Mouse (Mus musculus): ENCODE data around the gene Ccdc157. TPM values are rescaled to one million over a fixed set of nuclear protein-coding genes. Genes with fewer than 3 reads are reported as not detected.
"Not testable (repeated sequence)": the region's sequence is repeated elsewhere in the genome, so short reads cannot be mapped to it uniquely, and the experiment has no call there.

The Ccdc157 gene
- polyA plus RNA-seq, 1 experiment: 15.1 TPM

GRCm38 (mm10) chr11:4113496-4113895, 46.6 kb downstream of the Ccdc157 start:
- no peak for DNase-seq (ENCODE audit: low read depth)
- TF ChIP-seq CTCF (IDR thresholded peaks at IDR 0.05; ENCODE audit: borderline replicate concordance, extremely low read depth, insufficient read depth, insufficient read length) (no peak), POLR2A (IDR thresholded peaks at IDR 0.05; ENCODE audit: borderline replicate concordance, extremely low read depth, insufficient read depth, insufficient read length, poor library complexity, severe bottlenecking) (no peak)

GRCm38 (mm10) chr11:4112861-4113260, 47.2 kb downstream of the Ccdc157 start:
- no peak for DNase-seq (ENCODE audit: low read depth)
- TF ChIP-seq POLR2A (IDR thresholded peaks at IDR 0.05; ENCODE audit: borderline replicate concordance, extremely low read depth, insufficient read depth, insufficient read length, poor library complexity, severe bottlenecking): no peak
- TF ChIP-seq CTCF (IDR thresholded peaks at IDR 0.05; ENCODE audit: borderline replicate concordance, extremely low read depth, insufficient read depth, insufficient read length): no peak

- TF ChIP-seq POLR2A (IDR thresholded peaks at IDR 0.05; ENCODE audit: borderline replicate concordance, extremely low read depth, insufficient read depth, insufficient read length, poor library complexity, severe bottlenecking) (no peak), CTCF (IDR thresholded peaks at IDR 0.05; ENCODE audit: borderline replicate concordance, extremely low read depth, insufficient read depth, insufficient read length) (no peak)
- no peak for DNase-seq (ENCODE audit: low read depth)
These were observed 48.1 kb downstream of the Ccdc157 start for GRCm38 (mm10) chr11:4112033-4112432.

GRCm38 (mm10) chr11:4108691-4109090, 51.4 kb downstream of the Ccdc157 start:
- TF ChIP-seq CTCF (IDR thresholded peaks at IDR 0.05; ENCODE audit: borderline replicate concordance, extremely low read depth, insufficient read depth, insufficient read length) (no peak), POLR2A (IDR thresholded peaks at IDR 0.05; ENCODE audit: borderline replicate concordance, extremely low read depth, insufficient read depth, insufficient read length, poor library complexity, severe bottlenecking) (no peak)
- DNase-seq (ENCODE audit: low read depth): no peak

- not testable (repeated sequence) for DNase-seq (ENCODE audit: low read depth)
These were observed 52.2 kb downstream of the Ccdc157 start for GRCm38 (mm10) chr11:4107901-4108300.

GRCm38 (mm10) chr11:4105444-4105843, 54.6 kb downstream of the Ccdc157 start:
- TF ChIP-seq POLR2A (IDR thresholded peaks at IDR 0.05; ENCODE audit: borderline replicate concordance, extremely low read depth, insufficient read depth, insufficient read length, poor library complexity, severe bottlenecking) (no peak), CTCF (IDR thresholded peaks at IDR 0.05; ENCODE audit: borderline replicate concordance, extremely low read depth, insufficient read depth, insufficient read length) (no peak)
- DNase-seq (ENCODE audit: low read depth): no peak

- DNase-seq (ENCODE audit: low read depth): no peak
- TF ChIP-seq POLR2A (IDR thresholded peaks at IDR 0.05; ENCODE audit: borderline replicate concordance, extremely low read depth, insufficient read depth, insufficient read length, poor library complexity, severe bottlenecking) (no peak), CTCF (IDR thresholded peaks at IDR 0.05; ENCODE audit: borderline replicate concordance, extremely low read depth, insufficient read depth, insufficient read length) (no peak)
These were observed 55.1 kb downstream of the Ccdc157 start for GRCm38 (mm10) chr11:4104989-4105388.

GRCm38 (mm10) chr11:4103522-4103921, 56.6 kb downstream of the Ccdc157 start:
- TF ChIP-seq POLR2A (IDR thresholded peaks at IDR 0.05; ENCODE audit: borderline replicate concordance, extremely low read depth, insufficient read depth, insufficient read length, poor library complexity, severe bottlenecking) (no peak), CTCF (IDR thresholded peaks at IDR 0.05; ENCODE audit: borderline replicate concordance, extremely low read depth, insufficient read depth, insufficient read length) (no peak)
- DNase-seq (ENCODE audit: low read depth): no peak

GRCm38 (mm10) chr11:4101851-4102250, 58.2 kb downstream of the Ccdc157 start:
- no peak for DNase-seq (ENCODE audit: low read depth)
- no peak for TF ChIP-seq POLR2A (IDR thresholded peaks at IDR 0.05; ENCODE audit: borderline replicate concordance, extremely low read depth, insufficient read depth, insufficient read length, poor library complexity, severe bottlenecking)
- no peak for TF ChIP-seq CTCF (IDR thresholded peaks at IDR 0.05; ENCODE audit: borderline replicate concordance, extremely low read depth, insufficient read depth, insufficient read length)

GRCm38 (mm10) chr11:4099447-4099846, 60.6 kb downstream of the Ccdc157 start:
- no peak for DNase-seq (ENCODE audit: low read depth)
- TF ChIP-seq CTCF (IDR thresholded peaks at IDR 0.05; ENCODE audit: borderline replicate concordance, extremely low read depth, insufficient read depth, insufficient read length) (no peak), POLR2A (IDR thresholded peaks at IDR 0.05; ENCODE audit: borderline replicate concordance, extremely low read depth, insufficient read depth, insufficient read length, poor library complexity, severe bottlenecking) (no peak)

- DNase-seq (ENCODE audit: low read depth): no peak
- no peak for TF ChIP-seq CTCF (IDR thresholded peaks at IDR 0.05; ENCODE audit: borderline replicate concordance, extremely low read depth, insufficient read depth, insufficient read length)
- TF ChIP-seq POLR2A (IDR thresholded peaks at IDR 0.05; ENCODE audit: borderline replicate concordance, extremely low read depth, insufficient read depth, insufficient read length, poor library complexity, severe bottlenecking): no peak
These were observed 61.3 kb downstream of the Ccdc157 start for GRCm38 (mm10) chr11:4098816-4099215.

GRCm38 (mm10) chr11:4098120-4098519, 62.0 kb downstream of the Ccdc157 start:
- TF ChIP-seq POLR2A (IDR thresholded peaks at IDR 0.05; ENCODE audit: borderline replicate concordance, extremely low read depth, insufficient read depth, insufficient read length, poor library complexity, severe bottlenecking) (no peak), CTCF (IDR thresholded peaks at IDR 0.05; ENCODE audit: borderline replicate concordance, extremely low read depth, insufficient read depth, insufficient read length) (no peak)
- DNase-seq (ENCODE audit: low read depth): no peak

GRCm38 (mm10) chr11:4097091-4097621, 62.9 kb downstream of the Ccdc157 start:
- DNase-seq (ENCODE audit: low read depth): no peak
- TF ChIP-seq CTCF (IDR thresholded peaks at IDR 0.05; ENCODE audit: borderline replicate concordance, extremely low read depth, insufficient read depth, insufficient read length) (no peak), POLR2A (IDR thresholded peaks at IDR 0.05; ENCODE audit: borderline replicate concordance, extremely low read depth, insufficient read depth, insufficient read length, poor library complexity, severe bottlenecking) (no peak)

All from brain, embryonic 14.5 days (tissue).